24 mouse cellular contexts compared by ENCODE assay signal in genomic region chr12:5269936-5270335, GRCm38 (mm10).
A peak's percentile ranks its signal among the peaks of the same experiment; 100 is the strongest.
DNase-seq lines count a peak whose midpoint lies in the region; ATAC-seq and TF ChIP-seq lines count a peak whose summit lies in the region.
"Had no signal": no experiment of that assay in that cellular context is flagged by ENCODE, and none has a peak within 500 bp of the region (broad histone marks: within the 10 kb centered on the region; RNA-seq: fewer than 3 reads in every experiment).

No protein-coding gene starts in this region.

- no peak for TF ChIP-seq POLR2A in brain, embryonic 14.5 days (IDR thresholded peaks at IDR 0.05; ENCODE audit: borderline replicate concordance, extremely low read depth, insufficient read depth, insufficient read length, poor library complexity, severe bottlenecking)

- H3K4me2 ChIP-seq in forebrain, embryonic 12.5 days, result no peak overlapping the region
- no peak overlapping the region for H3K4me2 ChIP-seq in forebrain, embryonic 15.5 days (replicated peaks)
- H3K4me2 ChIP-seq: embryonic facial prominence, embryonic 12.5 days; heart, embryonic 11.5 days; heart, embryonic 15.5 days; hindbrain, embryonic 14.5 days; intestine, embryonic 15.5 days had no signal

- H3K4me3 ChIP-seq in forebrain, embryonic 12.5 days (replicated peaks), result no peak overlapping the region
- no peak overlapping the region for H3K4me3 ChIP-seq in forebrain, embryonic 15.5 days
- H3K4me3 ChIP-seq in left cerebral cortex, adult 2 months, result no peak overlapping the region
- H3K4me3 ChIP-seq: embryonic facial prominence, embryonic 12.5 days; heart, adult 2 months; heart, embryonic 15.5 days; intestine, embryonic 15.5 days had no signal

- H3K27me3 ChIP-seq in forebrain, embryonic 12.5 days, result no peaks in the 10 kb centered on the region
- no peaks in the 10 kb centered on the region for H3K27me3 ChIP-seq in forebrain, embryonic 15.5 days
- H3K27me3 ChIP-seq: heart, embryonic 15.5 days; intestine, embryonic 15.5 days had no signal

- H3K4me1 ChIP-seq in forebrain, embryonic 12.5 days, result peaks cover 49% of the 10 kb centered on the region
- peaks cover 50% of the 10 kb centered on the region for H3K4me1 ChIP-seq in forebrain, embryonic 15.5 days

- no peaks in the 10 kb centered on the region for H3K9me3 ChIP-seq in forebrain, embryonic 12.5 days
- H3K9me3 ChIP-seq in forebrain, embryonic 15.5 days, result no peaks in the 10 kb centered on the region
- H3K9me3 ChIP-seq: heart, embryonic 15.5 days; intestine, embryonic 15.5 days had no signal

- H3K9ac ChIP-seq in forebrain, embryonic 12.5 days, result no peak overlapping the region
- H3K9ac ChIP-seq in forebrain, embryonic 15.5 days (replicated peaks), result no peak overlapping the region
- H3K9ac ChIP-seq: embryonic facial prominence, embryonic 12.5 days; forebrain, postnatal 0 days; heart, embryonic 15.5 days; hindbrain, embryonic 14.5 days; intestine, embryonic 15.5 days had no signal

- no peak for ATAC-seq in forebrain, embryonic 12.5 days (ENCODE audit: low FRiP score)
- no peak for ATAC-seq in forebrain, embryonic 15.5 days (replicated peaks)
- ATAC-seq: CD4-positive, CD25-positive, alpha-beta regulatory T cell, adult 4 months; forebrain, postnatal 0 days; intestine, embryonic 15.5 days had no signal

- WGBS in forebrain, embryonic 12.5 days, result 61% methylated on average over 9 of the region's 9 CpGs
- 45% methylated on average over 9 of the region's 9 CpGs for WGBS in forebrain, embryonic 15.5 days

- no peaks in the 10 kb centered on the region for H3K36me3 ChIP-seq in forebrain, embryonic 12.5 days (replicated peaks)
- no peaks in the 10 kb centered on the region for H3K36me3 ChIP-seq in forebrain, embryonic 15.5 days
- H3K36me3 ChIP-seq: embryonic facial prominence, embryonic 12.5 days; G1E; heart, embryonic 15.5 days; intestine, embryonic 15.5 days had no signal

- no peak for DNase-seq in left cerebral cortex, adult 2 months (ENCODE audit: extremely low spot score in 1 of 2, low spot score in 2 of 2)
- DNase-seq in left cerebral cortex, adult 18-20 months (ENCODE audit: low spot score in 2 of 2), result no peak
- peak; percentile 31 for DNase-seq in brain, embryonic 14.5 days (ENCODE audit: low read depth)
- peak; percentile 88 for DNase-seq in retina, postnatal 1 day
- DNase-seq in cerebellum, adult 9-10 months, result no peak
- DNase-seq: adrenal gland, adult 8-10 months; B cell, adult 2 months; cerebellum, adult 11-12 months; cerebellum, adult 9-11 months; cerebellum, postnatal 36 days; embryo, embryonic 11 days; forebrain, postnatal 0 days; gastrocnemius, postnatal 14 days; heart, adult 2 months; heart, postnatal 14 days had no signal

- no peak for TF ChIP-seq CTCF in left cerebral cortex, adult 2 months (IDR thresholded peaks at IDR 0.05)
- TF ChIP-seq CTCF in brain, embryonic 14.5 days (IDR thresholded peaks at IDR 0.05; ENCODE audit: borderline replicate concordance, extremely low read depth, insufficient read depth, insufficient read length), result no peak

- intact Hi-C loops in left cerebral cortex, adult 2 months (cut with DNase I), result loop anchor here (2.0 to 5.0 kb wide), 2 partner anchors 102 to 113 kb away; no protein-coding TSS in a partner anchor

- H3K27ac ChIP-seq in forebrain, embryonic 12.5 days, result peak overlapping the region; percentile 53; the same call in 1 of the 2 replicates
- H3K27ac ChIP-seq in forebrain, embryonic 15.5 days (replicated peaks), result no peak overlapping the region
- peak overlapping the region; percentile 52 for H3K27ac ChIP-seq in left cerebral cortex, adult 2 months
- H3K27ac ChIP-seq: embryonic facial prominence, embryonic 12.5 days; heart, adult 2 months; heart, embryonic 15.5 days; intestine, embryonic 15.5 days had no signal

Comparison
In these comparisons a context has a peak if more than half of its experiments do, and no peak if none do; other contexts are left out.
1. DNase-seq: peak in brain, embryonic 14.5 days (single experiment) and retina, postnatal 1 day (single experiment); none in left cerebral cortex, adult 2 months (0 of 2), left cerebral cortex, adult 18-20 months (0 of 2) and cerebellum, adult 9-10 months (single experiment).